Mouse (Mus musculus) bone marrow macrophage, adult 2 months (primary cell): ENCODE data around the gene Fmnl3. TPM values are rescaled to one million over a fixed set of nuclear protein-coding genes. Genes with fewer than 3 reads are reported as not detected.

Source experiments
- H3K27ac ChIP-seq: 2 replicates; pipeline ENCODE4 v1.5.1; 2012; ENCODE audit warnings: low read depth, low read length; ENCODE audit not compliant: insufficient read depth
- H3K4me1 ChIP-seq: 2 replicates; pipeline ENCODE4 v1.6.1; 2012; ENCODE audit warnings: low read length; ENCODE audit not compliant: control insufficient read depth, insufficient read depth
- H3K4me3 ChIP-seq: 2 replicates; pipeline ENCODE4 v1.5.1; 2012; ENCODE audit warnings: mild to moderate bottlenecking, low read length, moderate library complexity; ENCODE audit not compliant: insufficient read depth
- CTCF ChIP-seq: IDR thresholded peaks from 2 replicates; pipeline ENCODE4 v1.5.1; 2012; ENCODE audit warnings: low read depth, mild to moderate bottlenecking, low read length, moderate library complexity
- POLR2A ChIP-seq: IDR thresholded peaks from 2 replicates; pipeline ENCODE4 v1.6.1; 2012; ENCODE audit warnings: mild to moderate bottlenecking, low read depth, low read length, borderline replicate concordance
- polyA plus RNA-seq: library from polyadenylated mRNA; stranded (reverse); fragments of >200 nt; gene quantifications from 2 replicates; pipeline ENCODE4 v1.2.4, GENCODE M21; 2012; ENCODE audit not compliant: missing spikeins, insufficient read depth, insufficient read length

Gene Fmnl3
- polyA plus RNA-seq, 1 experiment = 23.2 TPM

GRCm38 (mm10) chr15:99344148-99344870 lies 26.0 kb downstream of the Fmnl3 start:
- Histone ChIP-seq H3K4me3 (no peak overlapping the region), H3K27ac (no peak overlapping the region), H3K4me1 (peaks cover 58% of the 10 kb centered on the region)
- TF ChIP-seq POLR2A = no peak

- Histone ChIP-seq H3K27ac (no peak overlapping the region), H3K4me1 (peaks cover 60% of the 10 kb centered on the region), H3K4me3 (no peak overlapping the region)
- no peak for TF ChIP-seq POLR2A
These were observed 26.7 kb downstream of the Fmnl3 start for GRCm38 (mm10) chr15:99343414-99344147.

GRCm38 (mm10) chr15:99342194-99342981 lies 27.9 kb downstream of the Fmnl3 start:
- Histone ChIP-seq H3K4me3 (peak overlapping the region; percentile 8; the same call in 1 of the 2 replicates), H3K4me1 (peaks cover 63% of the 10 kb centered on the region), H3K27ac (peak overlapping the region; percentile 21)
- no peak for TF ChIP-seq CTCF
- TF ChIP-seq POLR2A = no peak

GRCm38 (mm10) chr15:99341102-99341501 lies 29.2 kb downstream of the Fmnl3 start:
- Histone ChIP-seq H3K4me3 (no peak overlapping the region), H3K27ac (no peak overlapping the region), H3K4me1 (peaks cover 71% of the 10 kb centered on the region)
- no peak for TF ChIP-seq POLR2A
- no peak for TF ChIP-seq CTCF

GRCm38 (mm10) chr15:99339669-99340068 lies 30.6 kb downstream of the Fmnl3 start:
- Histone ChIP-seq H3K4me1 (peaks cover 78% of the 10 kb centered on the region), H3K27ac (no peak overlapping the region)
- TF ChIP-seq CTCF = no peak
- TF ChIP-seq POLR2A = no peak

GRCm38 (mm10) chr15:99338916-99339315 lies 31.4 kb downstream of the Fmnl3 start:
- H3K4me3 ChIP-seq = no peak overlapping the region
- H3K4me1 ChIP-seq = peaks cover 78% of the 10 kb centered on the region
- H3K27ac ChIP-seq = no peak overlapping the region
- TF ChIP-seq CTCF (no peak), POLR2A (no peak)

More at GRCm38 (mm10) chr15:99339669-99340068, 30.6 kb downstream of the Fmnl3 start:
- H3K4me3 ChIP-seq = no peak overlapping the region

- Histone ChIP-seq H3K27ac (no peak overlapping the region), H3K4me3 (no peak overlapping the region), H3K4me1 (peaks cover 75% of the 10 kb centered on the region)
These were observed 34.4 kb downstream of the Fmnl3 start for GRCm38 (mm10) chr15:99335801-99336320.

GRCm38 (mm10) chr15:99334500-99334899 lies 35.8 kb downstream of the Fmnl3 start:
- Histone ChIP-seq H3K4me3 (no peak overlapping the region), H3K4me1 (peaks cover 81% of the 10 kb centered on the region), H3K27ac (no peak overlapping the region)
- TF ChIP-seq POLR2A (no peak), CTCF (no peak)

More at GRCm38 (mm10) chr15:99335801-99336320, 34.4 kb downstream of the Fmnl3 start:
- no peak for TF ChIP-seq CTCF
- TF ChIP-seq POLR2A = no peak

GRCm38 (mm10) chr15:99333676-99334065 lies 36.6 kb downstream of the Fmnl3 start:
- Histone ChIP-seq H3K4me1 (peaks cover 79% of the 10 kb centered on the region), H3K4me3 (no peak overlapping the region), H3K27ac (peak overlapping the region; percentile 91)
- TF ChIP-seq POLR2A (no peak), CTCF (no peak)
